Mouse (Mus musculus) G1E (cell line): Measurements from ENCODE around the gene Adgrv1. TPM values are rescaled to one million over a fixed set of nuclear protein-coding genes. Genes with fewer than 3 reads are reported as not detected.

Experiments
- ATAC-seq: 2 replicates; pipeline ENCODE4 v1.8.0; 2016; ENCODE audit warnings: mild to moderate bottlenecking; ENCODE audit not compliant: insufficient number of reproducible peaks, poor library complexity, low FRiP score, severe bottlenecking; ENCODE audit errors: extremely low read depth
- DNase-seq: peaks from one replicate; pipeline ENCODE4 v3.0.0; 2012; ENCODE audit warnings: low spot score
- H3K27me3 ChIP-seq: 2 replicates; pipeline ENCODE4 v1.6.1; 2012; ENCODE audit warnings: mild to moderate bottlenecking, low read length, inconsistent platforms; ENCODE audit not compliant: insufficient read depth
- H3K36me3 ChIP-seq: replicated peaks from 2 replicates; pipeline ENCODE3; 2012; ENCODE audit warnings: mild to moderate bottlenecking, inconsistent platforms
- H3K4me1 ChIP-seq: 2 replicates; pipeline ENCODE4 v1.6.1; 2012; ENCODE audit warnings: low read depth, low read length, inconsistent platforms, mixed read lengths; ENCODE audit not compliant: insufficient read depth
- H3K4me3 ChIP-seq: 2 replicates; pipeline ENCODE4 v1.5.1; 2012; ENCODE audit warnings: low read depth, mild to moderate bottlenecking, inconsistent platforms, low read length, moderate library complexity, mixed read lengths
- H3K9me3 ChIP-seq: replicated peaks from 2 replicates; pipeline ENCODE4 v1.6.1; 2012; ENCODE audit warnings: inconsistent platforms
- CTCF ChIP-seq: IDR thresholded peaks from 2 replicates; pipeline ENCODE4 v1.5.1; 2012; ENCODE audit warnings: low read depth, low read length, inconsistent platforms, mixed read lengths
- GATA1 ChIP-seq: IDR thresholded peaks from 2 replicates; pipeline ENCODE4 v1.6.1; 2012; ENCODE audit warnings: borderline replicate concordance, low read length, inconsistent platforms, mixed read lengths
- GATA2 ChIP-seq: IDR thresholded peaks from 2 replicates; pipeline ENCODE4 v1.6.1; 2012; ENCODE audit warnings: low read depth, low read length, inconsistent platforms, borderline replicate concordance
- POLR2AphosphoS5 ChIP-seq: IDR thresholded peaks from 2 replicates; pipeline ENCODE4 v1.6.1; 2012; ENCODE audit warnings: low read depth, low read length, inconsistent platforms; ENCODE audit not compliant: insufficient replicate concordance
- TAL1 ChIP-seq: conservative IDR thresholded peaks from 2 replicates; pipeline ENCODE4 v1.6.1; 2012; ENCODE audit warnings: low read depth, low read length, inconsistent platforms, mixed read lengths
- polyA plus RNA-seq: library from polyadenylated mRNA; stranded (reverse); fragments of >175 nt; gene quantifications from 2 replicates; pipeline ENCODE4 v1.2.3, GENCODE M21; 2012
- total RNA-seq, 2 experiments: library from RNA; stranded (forward) in 1 of 2; stranded (reverse) in 1 of 2; fragments of 200-1000 nt in 1 of 2; fragments of >200 nt in 1 of 2; fragmentation: Nextera tagmentation in 1 of 2; gene quantifications; 2 replicates each; pipeline ENCODE4 v1.2.3; 2014 to 2017

Adgrv1 gene
- total and polyA plus RNA-seq, 3 experiments: 0.49 TPM; not detected in 2

DNA sequence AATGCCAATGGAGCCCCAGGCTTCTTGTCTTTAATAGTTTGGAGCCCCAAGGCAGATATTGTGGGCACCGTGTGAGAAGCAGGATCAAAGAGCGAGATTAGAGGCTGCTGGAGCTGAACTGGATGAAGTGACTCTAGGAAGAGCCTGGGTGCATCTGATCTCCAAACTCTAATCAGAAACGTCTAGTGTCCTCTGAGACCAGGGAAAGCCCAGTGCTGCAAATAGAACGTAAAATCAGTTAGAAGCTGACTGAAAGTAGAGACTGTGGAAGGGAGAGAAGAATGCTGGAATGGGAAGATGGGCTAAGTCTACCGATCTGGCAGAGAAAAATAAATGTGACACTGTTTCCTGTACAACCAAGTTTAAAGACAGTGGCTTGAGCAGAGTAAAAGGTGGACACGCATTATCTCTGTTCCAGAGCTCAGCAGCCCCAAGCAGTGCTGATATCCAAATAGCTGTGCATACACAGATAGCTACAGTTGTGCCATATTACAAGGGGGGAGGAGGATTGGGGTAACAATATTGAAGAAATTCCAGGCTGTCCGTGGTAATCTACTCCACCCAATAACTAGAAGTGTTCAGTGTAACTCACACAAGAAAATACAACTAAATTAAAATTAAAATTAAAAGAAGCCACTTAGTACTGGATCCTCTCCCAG lies 9.7 kb upstream of the Adgrv1 start:
- ATAC-seq: peak; percentile 77
- Histone ChIP-seq H3K4me1 (peaks cover 61% of the 10 kb centered on the region), H3K4me3 (peak overlapping the region; percentile 9; the same call in 1 of the 2 replicates), H3K9me3 (0 out of 2 replicates have a peak, but pooled peaks cover 2% of the 10 kb centered on the region), H3K36me3 (no peaks in the 10 kb centered on the region), H3K27me3 (no peaks in the 10 kb centered on the region)
- DNase-seq: no peak
- TF ChIP-seq GATA2 (no peak), CTCF (no peak), TAL1 (peak; percentile 45; the same call in 1 of the 2 replicates), GATA1 (no peak)

DNA sequence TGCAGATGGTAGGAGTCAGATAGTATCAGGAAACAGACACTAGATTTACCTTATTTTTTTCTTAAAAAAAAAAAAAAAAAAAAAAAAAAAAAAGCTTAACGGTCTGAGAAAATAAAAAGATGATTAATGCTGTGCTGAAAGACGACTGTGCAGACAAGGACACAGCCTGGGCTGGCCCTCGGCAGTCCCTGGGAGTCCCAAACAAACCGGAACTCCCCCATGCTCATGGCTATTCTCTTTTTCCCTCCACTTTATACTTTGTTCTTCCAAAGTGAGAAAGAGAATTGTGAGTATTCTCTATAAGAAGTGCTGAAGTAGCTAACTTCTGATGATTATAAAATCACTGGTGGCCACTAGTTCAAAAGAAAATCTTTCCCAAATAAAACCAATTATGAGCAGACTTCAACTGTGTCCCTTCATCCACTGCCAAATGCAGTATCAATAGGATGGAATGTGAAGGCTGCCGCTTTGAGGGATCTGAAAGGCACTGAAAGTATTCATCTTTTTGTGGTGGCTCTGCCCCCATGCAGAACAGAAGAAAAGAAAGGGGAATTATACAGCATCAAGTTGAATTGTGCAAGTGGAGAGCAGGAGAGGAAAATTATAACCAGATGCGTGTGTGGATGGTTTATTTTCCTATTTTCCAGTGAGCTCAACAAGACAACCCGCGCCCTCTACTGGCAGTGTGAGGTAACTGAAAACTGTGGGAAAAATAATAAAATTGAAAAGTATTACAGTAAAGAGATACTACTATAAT lies 8.5 kb upstream of the Adgrv1 start:
- H3K4me1 ChIP-seq: peaks cover 51% of the 10 kb centered on the region
- DNase-seq (no peak), ATAC-seq (no peak)
- no peaks in the 10 kb centered on the region for H3K9me3 ChIP-seq
- H3K27me3 ChIP-seq: no peaks in the 10 kb centered on the region
- no peak overlapping the region for H3K4me3 ChIP-seq
- H3K36me3 ChIP-seq: no peaks in the 10 kb centered on the region
- peak; percentile 32; the same call in 1 of the 2 replicates for TF ChIP-seq CTCF
- TF ChIP-seq POLR2AphosphoS5: no peak

DNA sequence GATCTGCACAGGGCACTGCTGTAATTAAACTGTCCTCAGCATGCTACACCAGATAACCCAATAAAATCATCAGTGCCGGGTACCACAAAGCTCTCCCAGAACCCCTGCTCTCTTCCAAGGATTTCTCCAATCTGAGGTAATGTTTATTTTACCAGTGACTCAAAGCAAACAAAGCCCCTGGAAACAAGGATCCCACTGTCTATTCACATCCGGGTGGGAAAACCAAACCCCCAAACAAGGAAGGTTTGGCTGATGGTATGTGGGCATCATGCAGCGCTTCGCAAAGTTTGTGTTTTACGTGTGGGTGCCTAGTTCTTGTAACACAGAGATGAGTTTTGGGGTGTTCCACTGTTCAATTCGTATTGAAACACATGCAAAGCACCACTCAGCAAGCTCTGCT lies 7.9 kb upstream of the Adgrv1 start:
- peaks cover 45% of the 10 kb centered on the region for H3K4me1 ChIP-seq
- ATAC-seq (no peak), DNase-seq (no peak)
- H3K36me3 ChIP-seq: no peaks in the 10 kb centered on the region
- TF ChIP-seq GATA1: no peak
- no peak for TF ChIP-seq TAL1
- no peak for TF ChIP-seq CTCF
- no peak overlapping the region for H3K4me3 ChIP-seq
- H3K9me3 ChIP-seq: no peaks in the 10 kb centered on the region
- H3K27me3 ChIP-seq: no peaks in the 10 kb centered on the region

DNA sequence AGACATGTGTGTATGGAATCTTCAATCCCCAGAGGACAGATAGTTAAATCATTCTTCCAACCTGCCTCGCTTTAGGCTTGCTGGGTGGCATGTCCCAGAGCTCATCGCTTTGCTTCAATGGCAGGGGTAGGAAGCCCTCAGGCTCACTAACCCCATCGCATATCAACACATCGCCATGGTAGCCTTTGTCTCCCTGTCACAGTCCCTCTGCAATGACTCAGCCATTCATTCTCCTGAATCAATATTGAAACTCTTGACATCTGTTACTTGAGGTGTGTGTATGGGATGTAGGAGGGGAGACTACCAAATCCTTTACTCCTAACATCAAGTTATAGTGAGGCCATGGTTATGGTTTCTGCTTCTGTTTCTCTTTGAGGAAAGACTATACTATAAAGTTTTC lies 6.7 kb upstream of the Adgrv1 start:
- no peaks in the 10 kb centered on the region for H3K36me3 ChIP-seq
- peaks cover 35% of the 10 kb centered on the region for H3K4me1 ChIP-seq
- H3K4me3 ChIP-seq: no peak overlapping the region
- no peak for DNase-seq
- H3K27me3 ChIP-seq: peaks cover under 1% of the 10 kb centered on the region; the same call in 1 of the 2 replicates
- ATAC-seq: no peak
- no peaks in the 10 kb centered on the region for H3K9me3 ChIP-seq
- no peak for TF ChIP-seq TAL1
- TF ChIP-seq POLR2AphosphoS5: no peak
- no peak for TF ChIP-seq GATA2
- no peak for TF ChIP-seq CTCF
- TF ChIP-seq GATA1: no peak

DNA sequence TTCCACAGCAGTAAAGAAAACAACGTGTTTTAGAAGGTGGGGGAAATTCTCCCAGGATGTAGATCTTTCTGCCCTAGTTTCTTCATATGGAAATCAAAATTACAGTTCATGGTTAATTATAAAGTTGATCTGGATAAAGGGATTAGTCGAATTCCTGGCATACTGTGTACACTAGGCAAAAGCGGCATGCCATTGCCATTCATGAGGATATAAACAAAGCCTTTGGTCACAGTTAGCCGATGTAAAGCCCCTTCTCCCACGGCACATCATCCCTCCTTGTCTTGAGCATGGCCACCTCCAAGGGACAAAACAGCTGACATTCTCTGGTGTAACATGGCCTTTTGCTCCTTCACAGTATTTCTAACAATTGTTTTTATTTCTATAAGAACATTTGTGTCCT lies 2.4 kb downstream of the Adgrv1 start:
- H3K27me3 ChIP-seq: peaks cover 15% of the 10 kb centered on the region
- H3K9me3 ChIP-seq: no peaks in the 10 kb centered on the region
- ATAC-seq: no peak
- no peaks in the 10 kb centered on the region for H3K36me3 ChIP-seq
- TF ChIP-seq GATA1: no peak
- TF ChIP-seq CTCF: no peak
- TF ChIP-seq POLR2AphosphoS5: no peak
- no peak for TF ChIP-seq GATA2
- no peak for TF ChIP-seq TAL1
- peaks cover 30% of the 10 kb centered on the region for H3K4me1 ChIP-seq
- no peak overlapping the region for H3K4me3 ChIP-seq
- DNase-seq: no peak

DNA sequence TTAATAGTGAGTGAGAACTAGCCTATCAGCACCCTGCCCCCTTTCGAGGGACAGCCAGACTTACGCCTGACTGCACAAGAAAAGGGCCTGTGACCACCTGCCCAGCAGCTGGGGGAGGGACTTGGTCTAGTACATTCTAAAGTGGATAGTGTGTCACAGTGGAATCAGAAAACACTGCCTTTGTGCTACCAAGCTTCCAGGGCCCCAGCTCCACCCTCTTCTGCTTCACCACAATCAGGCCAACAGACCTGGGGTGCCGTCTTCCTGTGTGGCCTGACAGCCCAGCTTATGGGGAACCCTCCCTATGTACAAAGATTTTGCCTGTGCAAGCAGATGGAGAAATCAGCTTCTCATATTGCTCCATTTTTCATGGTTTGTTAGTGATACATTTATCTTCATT lies 3.6 kb downstream of the Adgrv1 start:
- DNase-seq (no peak), ATAC-seq (peak; percentile 62)
- TF ChIP-seq GATA1 (no peak), CTCF (no peak), TAL1 (no peak), POLR2AphosphoS5 (no peak), GATA2 (no peak)
- Histone ChIP-seq H3K9me3 (no peaks in the 10 kb centered on the region), H3K4me1 (peaks cover 30% of the 10 kb centered on the region), H3K27me3 (peaks cover 12% of the 10 kb centered on the region), H3K36me3 (no peaks in the 10 kb centered on the region), H3K4me3 (no peak overlapping the region)
